Mouse (Mus musculus) midbrain, embryonic 16.5 days (tissue): Measurements from ENCODE around the gene Cacna1e. TPM values are rescaled to one million over a fixed set of nuclear protein-coding genes. Genes with fewer than 3 reads are reported as not detected.
A peak's percentile ranks its signal among the peaks of the same experiment; 100 is the strongest.

Experiments
- ATAC-seq: fragments of 200-750 bp; cut with Nextera tagmentation; 2 replicates; pipeline ENCODE4 v1.8.0; 2017; ENCODE audit warnings: moderate TSS enrichment
- H3K27ac ChIP-seq: fragments of 300-500 bp; sonication (generic); 2 replicates; pipeline ENCODE4 v1.5.1; 2014; ENCODE audit warnings: mild to moderate bottlenecking, low read length, mixed read lengths
- H3K27me3 ChIP-seq: fragments of 300-500 bp; sonication (generic); 2 replicates; pipeline ENCODE4 v1.6.1; 2014; ENCODE audit warnings: low read depth, low read length, mixed read lengths; ENCODE audit not compliant: control insufficient read depth, insufficient read depth
- H3K36me3 ChIP-seq: fragments of 300-500 bp; sonication (generic); 2 replicates; pipeline ENCODE4 v1.6.1; 2014; ENCODE audit warnings: mild to moderate bottlenecking, low read length, moderate library complexity, mixed read lengths; ENCODE audit not compliant: control insufficient read depth, insufficient read depth
- H3K4me1 ChIP-seq: fragments of 300-500 bp; sonication (generic); 2 replicates; pipeline ENCODE4 v1.6.1; 2014; ENCODE audit warnings: mild to moderate bottlenecking, low read length, mixed read lengths; ENCODE audit not compliant: control insufficient read depth, insufficient read depth
- H3K4me2 ChIP-seq: fragments of 300-500 bp; sonication (generic); 2 replicates; pipeline ENCODE4 v1.6.1; 2014; ENCODE audit warnings: mild to moderate bottlenecking, low read length, mixed read lengths
- H3K4me3 ChIP-seq: fragments of 300-500 bp; sonication (generic); 2 replicates; pipeline ENCODE4 v1.5.1; 2014; ENCODE audit warnings: low read depth, mild to moderate bottlenecking, low read length, moderate library complexity, mixed read lengths
- H3K9ac ChIP-seq: fragments of 300-500 bp; sonication (generic); 2 replicates; pipeline ENCODE4 v1.6.1; 2014; ENCODE audit warnings: low read depth, low read length, mixed read lengths
- H3K9me3 ChIP-seq: fragments of 300-500 bp; sonication (generic); replicated peaks from 2 replicates; pipeline ENCODE4 v1.6.1; 2014; ENCODE audit warnings: mild to moderate bottlenecking, low read length, mixed read lengths; ENCODE audit not compliant: control insufficient read depth, poor library complexity, severe bottlenecking
- WGBS: fragments of 180-500 bp; shearing (Covaris S2); extraction: QIAGEN DNeasy Blood & Tissue Kit; methylation state at CpG from one replicate; pipeline ENCODE4 v1.1.7; 2014; 5-methylcytosine and 5-hydroxymethylcytosine counted together
- polyA plus RNA-seq: library from polyadenylated mRNA; unstranded; fragments of >200 nt; fragmentation: Nextera tagmentation; extraction: Ambion mirVana; gene quantifications from 2 replicates; pipeline ENCODE4 v1.2.1, GENCODE M21; 2015

The Cacna1e gene
- polyA plus RNA-seq, 1 experiment from 2014 or later: 18.2 TPM

DNA sequence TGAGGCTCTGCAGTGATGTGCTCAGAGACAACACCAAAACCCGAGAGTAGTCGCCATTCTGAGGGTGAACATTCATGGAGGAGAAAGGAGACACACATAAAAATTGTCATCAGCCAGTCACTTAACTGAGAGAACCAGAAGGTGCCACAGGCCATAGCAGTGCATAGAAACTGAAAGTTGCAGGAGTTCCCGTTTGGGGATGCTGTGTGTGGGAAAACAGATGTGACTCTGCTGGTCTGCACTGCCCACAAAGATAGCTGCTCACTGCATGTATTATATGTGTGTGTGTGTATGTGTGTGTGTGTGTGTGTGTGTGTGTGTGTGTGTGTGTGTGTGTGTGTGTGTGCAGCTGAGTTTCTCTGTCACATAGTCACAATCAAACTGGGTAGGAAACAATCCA is 61.2 kb downstream of the Cacna1e start:
- Histone ChIP-seq H3K4me1 (no peaks in the 10 kb centered on the region), H3K27me3 (no peaks in the 10 kb centered on the region), H3K9me3 (no peaks in the 10 kb centered on the region), H3K9ac (no peak overlapping the region), H3K27ac (no peak overlapping the region), H3K4me2 (no peak overlapping the region), H3K4me3 (no peak overlapping the region), H3K36me3 (no peaks in the 10 kb centered on the region)
- no peak for ATAC-seq
- 80% methylated on average over 3 of the region's 3 CpGs for WGBS

GRCm38 (mm10) chr1:154820422-154820821 is 63.9 kb downstream of the Cacna1e start:
- H3K27me3 ChIP-seq: no peaks in the 10 kb centered on the region
- no peak for ATAC-seq
- H3K36me3 ChIP-seq: no peaks in the 10 kb centered on the region
- WGBS: 93% methylated on average over 7 of the region's 7 CpGs
- H3K4me3 ChIP-seq: no peak overlapping the region
- no peaks in the 10 kb centered on the region for H3K9me3 ChIP-seq
- H3K27ac ChIP-seq: no peak overlapping the region
- no peak overlapping the region for H3K9ac ChIP-seq
- peaks cover 3% of the 10 kb centered on the region; the same call in 1 of the 2 replicates for H3K4me1 ChIP-seq
- H3K4me2 ChIP-seq: no peak overlapping the region

GRCm38 (mm10) chr1:154819960-154820359 is 64.3 kb downstream of the Cacna1e start:
- H3K4me2 ChIP-seq: no peak overlapping the region
- H3K36me3 ChIP-seq: no peaks in the 10 kb centered on the region
- H3K4me3 ChIP-seq: no peak overlapping the region
- no peak for ATAC-seq
- no peaks in the 10 kb centered on the region for H3K9me3 ChIP-seq
- no peak overlapping the region for H3K9ac ChIP-seq
- no peak overlapping the region for H3K27ac ChIP-seq
- no peaks in the 10 kb centered on the region for H3K27me3 ChIP-seq
- WGBS: 61% methylated on average over 2 of the region's 2 CpGs
- peaks cover 3% of the 10 kb centered on the region; the same call in 1 of the 2 replicates for H3K4me1 ChIP-seq

- 61% methylated on average over 1 of the region's 1 CpGs for WGBS
- Histone ChIP-seq H3K27me3 (no peaks in the 10 kb centered on the region), H3K36me3 (no peaks in the 10 kb centered on the region), H3K27ac (no peak overlapping the region), H3K4me1 (peaks cover 3% of the 10 kb centered on the region; the same call in 1 of the 2 replicates), H3K9ac (no peak overlapping the region), H3K4me3 (no peak overlapping the region), H3K4me2 (no peak overlapping the region), H3K9me3 (no peaks in the 10 kb centered on the region)
- ATAC-seq: no peak
These were observed 65.6 kb downstream of the Cacna1e start for GRCm38 (mm10) chr1:154818742-154819141.

DNA sequence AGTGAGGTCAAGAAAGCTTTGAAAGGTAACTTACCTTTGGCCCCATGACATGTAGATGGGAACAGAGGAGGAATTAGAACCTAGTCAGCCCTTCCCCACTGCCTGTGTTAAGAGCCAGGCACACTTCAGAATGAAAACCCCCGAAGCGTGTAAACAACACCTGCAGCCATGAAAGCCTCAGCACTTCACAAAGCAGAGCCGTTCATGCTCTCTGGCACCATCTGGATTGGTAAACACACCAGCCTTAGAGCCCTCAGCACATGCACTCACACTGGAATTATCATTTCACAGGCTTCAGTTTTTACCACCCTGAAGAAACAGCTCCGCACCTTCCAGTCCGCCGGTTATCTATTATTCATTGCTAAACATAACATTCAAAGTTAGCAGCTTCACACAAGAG is 67.5 kb downstream of the Cacna1e start:
- no peak overlapping the region for H3K4me3 ChIP-seq
- H3K36me3 ChIP-seq: no peaks in the 10 kb centered on the region
- peak; percentile 54; the same call in 1 of the 2 replicates for ATAC-seq
- H3K9ac ChIP-seq: no peak overlapping the region
- 58% methylated on average over 6 of the region's 6 CpGs for WGBS
- H3K27ac ChIP-seq: no peak overlapping the region
- H3K4me1 ChIP-seq: peaks cover 3% of the 10 kb centered on the region; the same call in 1 of the 2 replicates
- H3K9me3 ChIP-seq: no peaks in the 10 kb centered on the region
- no peak overlapping the region for H3K4me2 ChIP-seq
- no peaks in the 10 kb centered on the region for H3K27me3 ChIP-seq

GRCm38 (mm10) chr1:154816267-154816666 is 68.0 kb downstream of the Cacna1e start:
- Histone ChIP-seq H3K4me1 (peaks cover 3% of the 10 kb centered on the region; the same call in 1 of the 2 replicates), H3K27me3 (no peaks in the 10 kb centered on the region), H3K9ac (no peak overlapping the region), H3K9me3 (no peaks in the 10 kb centered on the region), H3K4me3 (no peak overlapping the region), H3K27ac (no peak overlapping the region), H3K36me3 (no peaks in the 10 kb centered on the region), H3K4me2 (no peak overlapping the region)
- ATAC-seq: no peak
- 93% methylated on average over 3 of the region's 3 CpGs for WGBS

DNA sequence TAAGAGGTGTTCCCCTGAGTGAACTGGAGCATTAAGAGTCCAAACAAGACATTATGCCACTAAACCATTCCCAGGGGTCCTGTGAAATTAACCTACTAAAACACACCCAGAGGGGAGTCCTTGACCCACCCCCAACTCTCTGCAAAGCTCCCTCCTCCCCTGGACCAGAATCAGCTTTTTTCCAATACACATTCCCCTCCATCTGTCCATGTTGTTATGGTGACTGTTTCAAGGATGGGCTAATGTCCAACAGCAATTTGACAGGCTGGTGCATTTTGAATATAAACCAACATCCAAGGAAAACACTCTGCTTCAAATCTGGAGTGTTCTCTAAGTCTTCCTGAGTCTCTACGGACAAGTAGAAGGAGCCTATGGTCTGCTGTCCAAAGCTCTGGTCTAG is 78.6 kb downstream of the Cacna1e start:
- Histone ChIP-seq H3K27me3 (no peaks in the 10 kb centered on the region), H3K9me3 (no peaks in the 10 kb centered on the region), H3K4me1 (no peaks in the 10 kb centered on the region), H3K9ac (no peak overlapping the region), H3K4me2 (no peak overlapping the region), H3K4me3 (no peak overlapping the region), H3K36me3 (no peaks in the 10 kb centered on the region), H3K27ac (no peak overlapping the region)
- 88% methylated on average over 1 of the region's 1 CpGs for WGBS
- no peak for ATAC-seq

GRCm38 (mm10) chr1:154805038-154805437 is 79.3 kb downstream of the Cacna1e start:
- ATAC-seq: no peak
- 93% methylated on average over 3 of the region's 3 CpGs for WGBS

DNA sequence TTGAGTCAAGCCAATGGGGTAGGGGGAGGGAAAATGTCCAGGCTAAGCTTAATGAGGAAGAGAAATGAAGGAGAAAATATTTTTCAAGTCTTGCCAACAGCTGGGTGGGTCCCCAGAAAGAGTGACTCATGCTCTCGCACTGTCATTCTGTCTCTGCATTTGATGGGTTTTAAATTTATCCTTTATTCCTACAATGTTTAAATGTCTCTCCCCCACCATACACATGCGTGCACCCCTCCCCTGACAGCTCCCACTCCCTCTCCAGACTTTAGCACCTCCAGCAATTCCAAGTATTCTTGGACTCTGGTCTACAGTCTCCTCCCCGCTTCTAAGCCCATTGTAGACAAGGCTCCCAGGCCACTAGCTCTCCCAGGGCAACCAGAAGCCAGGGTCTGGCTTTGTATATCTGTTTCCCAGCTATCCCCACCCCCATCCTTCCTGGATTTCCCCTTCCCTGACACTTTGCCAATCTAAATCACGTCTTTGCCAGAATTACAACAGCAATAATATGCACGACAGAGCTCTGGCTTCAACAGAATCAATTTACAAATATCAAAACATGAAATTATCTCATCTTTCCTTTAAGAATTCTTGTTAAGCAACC is 81.9 kb downstream of the Cacna1e start:
- Histone ChIP-seq H3K9me3 (no peaks in the 10 kb centered on the region), H3K27ac (no peak overlapping the region), H3K36me3 (no peaks in the 10 kb centered on the region), H3K9ac (no peak overlapping the region), H3K27me3 (no peaks in the 10 kb centered on the region), H3K4me3 (no peak overlapping the region), H3K4me2 (no peak overlapping the region), H3K4me1 (no peaks in the 10 kb centered on the region)
- ATAC-seq: no peak
- 63% methylated on average over 5 of the region's 5 CpGs for WGBS

More at GRCm38 (mm10) chr1:154805038-154805437, 79.3 kb downstream of the Cacna1e start:
- no peaks in the 10 kb centered on the region for H3K9me3 ChIP-seq
- H3K4me3 ChIP-seq: no peak overlapping the region
- H3K4me1 ChIP-seq: no peaks in the 10 kb centered on the region
- H3K27me3 ChIP-seq: no peaks in the 10 kb centered on the region
- H3K9ac ChIP-seq: no peak overlapping the region
- no peak overlapping the region for H3K4me2 ChIP-seq
- H3K36me3 ChIP-seq: no peaks in the 10 kb centered on the region
- no peak overlapping the region for H3K27ac ChIP-seq
